Mouse (Mus musculus) liver, adult 2 months (tissue): ENCODE data around the gene Rhot2. TPM values are rescaled to one million over a fixed set of nuclear protein-coding genes. Genes with fewer than 3 reads are reported as not detected.

ENCODE experiments used
- DNase-seq: peaks from one replicate; pipeline ENCODE4 v3.0.0-alpha.2; 2011; ENCODE audit warnings: low read depth, low spot score; ENCODE audit errors: extremely low read depth
- H3K27ac ChIP-seq: fragments of 200-500 bp; replicated peaks from 2 replicates; pipeline ENCODE4 v1.5.1; 2012; ENCODE audit warnings: low read depth, mild to moderate bottlenecking, control low read depth, inconsistent platforms, low read length; ENCODE audit not compliant: insufficient read depth
- H3K27me3 ChIP-seq: fragments of 200-500 bp; 2 replicates; pipeline ENCODE4 v1.6.1; 2012; ENCODE audit warnings: mild to moderate bottlenecking, moderate library complexity, low read length, inconsistent platforms; ENCODE audit not compliant: control insufficient read depth, insufficient read depth
- H3K36me3 ChIP-seq: fragments of 200-500 bp; 2 replicates; pipeline ENCODE4 v1.6.1; 2012; ENCODE audit warnings: low read length, inconsistent platforms; ENCODE audit not compliant: control insufficient read depth, insufficient read depth
- H3K4me1 ChIP-seq: fragments of 200-500 bp; 2 replicates; pipeline ENCODE4 v1.6.1; 2011; ENCODE audit warnings: low read length; ENCODE audit not compliant: control insufficient read depth, insufficient read depth
- H3K4me3 ChIP-seq: fragments of 200-500 bp; 2 replicates; pipeline ENCODE4 v1.5.1; 2011; ENCODE audit warnings: low read depth, mild to moderate bottlenecking, control low read depth, low read length, moderate library complexity; ENCODE audit not compliant: insufficient read depth
- H3K79me2 ChIP-seq: fragments of 200-500 bp; 2 replicates; pipeline ENCODE4 v1.6.1; 2012; ENCODE audit warnings: inconsistent platforms, mild to moderate bottlenecking, low read length, moderate library complexity; ENCODE audit not compliant: control insufficient read depth, insufficient read depth
- H3K9ac ChIP-seq: fragments of 200-500 bp; 2 replicates; pipeline ENCODE4 v1.6.1; 2012; ENCODE audit warnings: low read depth, mild to moderate bottlenecking, control low read depth, inconsistent platforms, low read length
- CTCF ChIP-seq: fragments of 200-500 bp; IDR thresholded peaks from 2 replicates; pipeline ENCODE4 v1.5.1; 2011; ENCODE audit warnings: low read depth, low read length, control low read depth
- POLR2A ChIP-seq: fragments of 200-500 bp; IDR thresholded peaks from 2 replicates; pipeline ENCODE4 v1.6.1; 2011; ENCODE audit warnings: low read length, control low read depth; ENCODE audit not compliant: insufficient read depth; ENCODE audit errors: extremely low read depth
- WGBS: fragments of 180-500 bp; shearing (Covaris S2); methylation state at CpG from one replicate; pipeline ENCODE4 v1.1.7; 2018; 5-methylcytosine and 5-hydroxymethylcytosine counted together
- polyA plus RNA-seq: library from polyadenylated mRNA; depleted of rRNA; stranded (reverse); fragments of >200 nt; gene quantifications from 2 replicates; pipeline ENCODE4 v1.2.3, GENCODE M21; 2012
- total RNA-seq: library from RNA; depleted of rRNA; stranded (reverse); fragments of >200 nt; gene quantifications from 2 replicates; pipeline ENCODE4 v1.2.3, GENCODE M21; 2014

Gene Rhot2
- total and polyA plus RNA-seq, 2 experiments: 18.0 to 71.1 TPM

GRCm38 (mm10) chr17:25796951-25797369 is 47.7 kb downstream of the Rhot2 start, which contains the start of gene Metrn:
TSS of gene Metrn (minus strand) at chr17:25797136.
- H3K9ac ChIP-seq: peak within 1 kb of the TSS; percentile 79
- H3K27me3 ChIP-seq: no peaks in the 10 kb centered on the region
- peak; percentile 52 for DNase-seq
- WGBS: under 1% methylated on average over 35 of the region's 35 CpGs
- no peaks in the 10 kb centered on the region for H3K36me3 ChIP-seq
- peak within 1 kb of the TSS; percentile 3; the same call in 1 of the 2 replicates for H3K27ac ChIP-seq
- TF ChIP-seq CTCF (no peak), POLR2A (no peak)
- no peaks in the 10 kb centered on the region for H3K79me2 ChIP-seq
- H3K4me3 ChIP-seq: peak within 1 kb of the TSS; percentile 79
- H3K4me1 ChIP-seq: peaks cover 5% of the 10 kb centered on the region; the same call in 1 of the 2 replicates

DNA sequence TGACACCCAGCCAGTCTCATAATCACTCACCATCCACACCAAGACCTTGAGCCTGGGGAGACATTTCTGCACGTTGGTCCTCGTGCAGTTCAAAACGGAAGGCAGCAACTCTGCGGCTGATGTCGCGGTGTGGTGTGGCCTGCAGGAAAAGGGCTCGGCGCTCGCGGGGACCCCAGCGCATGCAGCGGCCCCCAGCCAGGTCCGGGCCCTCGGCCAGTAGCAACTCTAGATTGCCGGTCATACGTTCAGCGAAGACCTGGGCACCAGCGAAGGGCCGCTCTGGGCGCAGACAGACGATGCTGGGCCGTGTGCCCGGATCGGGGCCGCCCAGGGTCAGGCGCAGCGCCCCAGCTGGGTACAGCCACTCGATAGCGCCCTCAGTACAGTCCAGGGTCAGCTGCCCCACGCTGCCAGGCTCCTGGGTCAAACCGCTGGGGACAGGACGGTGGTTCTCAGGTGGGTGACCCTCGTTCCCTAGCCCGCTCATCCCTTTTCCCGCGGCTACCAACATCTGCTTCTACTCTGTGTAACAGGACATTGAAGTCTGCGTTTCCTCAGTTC is 48.4 kb downstream of the Rhot2 start:
- no peak overlapping the region; the same call in 1 of the 2 replicates for H3K27ac ChIP-seq
- 3% methylated on average over 37 of the region's 37 CpGs for WGBS
- peaks cover 5% of the 10 kb centered on the region; the same call in 1 of the 2 replicates for H3K4me1 ChIP-seq
- H3K4me3 ChIP-seq: peak overlapping the region; percentile 79
- no peaks in the 10 kb centered on the region for H3K36me3 ChIP-seq
- no peaks in the 10 kb centered on the region for H3K27me3 ChIP-seq
- H3K9ac ChIP-seq: peak overlapping the region; percentile 68
- TF ChIP-seq POLR2A: no peak
- no peak for TF ChIP-seq CTCF
- H3K79me2 ChIP-seq: no peaks in the 10 kb centered on the region
- peak; percentile 51 for DNase-seq

DNA sequence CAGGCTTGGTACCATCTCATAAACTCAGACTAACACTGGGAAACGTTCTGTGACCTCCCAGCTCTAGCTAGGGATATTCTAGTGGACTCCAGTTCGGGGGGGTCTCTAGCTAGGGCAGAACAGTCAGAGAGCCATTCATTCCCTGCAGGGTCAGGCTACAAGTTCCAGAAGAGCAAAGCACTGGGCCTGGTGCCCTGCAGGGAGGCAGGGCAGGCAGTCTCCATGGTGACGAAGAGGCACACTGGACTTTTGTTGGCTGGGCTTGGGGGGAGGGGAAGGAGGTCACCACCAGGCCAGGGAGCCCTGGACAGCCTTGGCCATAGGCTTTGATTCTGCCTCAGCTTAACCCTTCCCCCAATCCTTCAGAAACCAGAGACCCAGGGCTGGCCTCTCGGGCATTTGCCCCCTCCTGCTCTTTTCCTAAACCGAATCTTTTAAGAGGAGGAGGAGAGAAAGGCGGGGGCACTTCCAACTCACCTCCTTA is 49.0 kb downstream of the Rhot2 start, which contains the start of gene AC134908.4:
AC134908.4 (minus strand) TSS at position 51 of the 484 bp plus-strand sequence.
- H3K79me2 ChIP-seq: no peaks in the 10 kb centered on the region
- no peak within 1 kb of the TSS; the same call in 1 of the 2 replicates for H3K27ac ChIP-seq
- no peaks in the 10 kb centered on the region for H3K36me3 ChIP-seq
- peak; percentile 26 for DNase-seq
- H3K4me1 ChIP-seq: peaks cover 5% of the 10 kb centered on the region; the same call in 1 of the 2 replicates
- 56% methylated on average over 6 of the region's 6 CpGs for WGBS
- H3K4me3 ChIP-seq: peak within 1 kb of the TSS; percentile 79
- H3K27me3 ChIP-seq: no peaks in the 10 kb centered on the region
- peak within 1 kb of the TSS; percentile 68 for H3K9ac ChIP-seq
- TF ChIP-seq POLR2A (no peak), CTCF (no peak)

GRCm38 (mm10) chr17:25794998-25795397 is 49.7 kb downstream of the Rhot2 start:
- TF ChIP-seq CTCF (no peak), POLR2A (no peak)
- peaks cover 5% of the 10 kb centered on the region; the same call in 1 of the 2 replicates for H3K4me1 ChIP-seq
- no peaks in the 10 kb centered on the region for H3K79me2 ChIP-seq
- no peak overlapping the region for H3K9ac ChIP-seq
- H3K4me3 ChIP-seq: no peak overlapping the region
- WGBS: 95% methylated on average over 17 of the region's 17 CpGs
- H3K27me3 ChIP-seq: no peaks in the 10 kb centered on the region
- no peak overlapping the region for H3K27ac ChIP-seq
- DNase-seq: no peak
- no peaks in the 10 kb centered on the region for H3K36me3 ChIP-seq

DNA sequence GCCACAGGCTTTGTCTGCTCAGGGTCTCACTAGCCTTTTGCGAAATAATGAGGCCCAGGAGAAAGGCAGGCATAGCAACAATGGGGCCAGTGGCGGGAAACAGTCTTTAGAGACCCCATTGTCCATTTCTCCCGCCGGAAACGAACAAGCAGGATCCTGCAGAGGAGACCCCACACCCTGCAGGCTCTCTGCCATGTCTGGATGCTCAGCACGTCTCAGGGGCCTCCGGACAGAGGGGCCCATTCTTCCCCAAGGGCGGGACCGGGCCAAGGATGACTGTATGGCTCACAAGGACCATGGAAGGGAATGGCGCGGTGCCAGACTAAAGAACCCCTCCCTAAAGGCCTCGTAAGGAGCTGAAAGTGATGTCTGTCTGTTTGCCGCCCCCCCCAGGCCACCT is 50.5 kb downstream of the Rhot2 start:
- DNase-seq: no peak
- Histone ChIP-seq H3K4me3 (no peak overlapping the region), H3K79me2 (no peaks in the 10 kb centered on the region), H3K4me1 (peaks cover 5% of the 10 kb centered on the region; the same call in 1 of the 2 replicates), H3K9ac (no peak overlapping the region), H3K27ac (no peak overlapping the region), H3K36me3 (no peaks in the 10 kb centered on the region), H3K27me3 (no peaks in the 10 kb centered on the region)
- TF ChIP-seq CTCF: no peak
- no peak for TF ChIP-seq POLR2A
- WGBS: 89% methylated on average over 13 of the region's 13 CpGs

DNA sequence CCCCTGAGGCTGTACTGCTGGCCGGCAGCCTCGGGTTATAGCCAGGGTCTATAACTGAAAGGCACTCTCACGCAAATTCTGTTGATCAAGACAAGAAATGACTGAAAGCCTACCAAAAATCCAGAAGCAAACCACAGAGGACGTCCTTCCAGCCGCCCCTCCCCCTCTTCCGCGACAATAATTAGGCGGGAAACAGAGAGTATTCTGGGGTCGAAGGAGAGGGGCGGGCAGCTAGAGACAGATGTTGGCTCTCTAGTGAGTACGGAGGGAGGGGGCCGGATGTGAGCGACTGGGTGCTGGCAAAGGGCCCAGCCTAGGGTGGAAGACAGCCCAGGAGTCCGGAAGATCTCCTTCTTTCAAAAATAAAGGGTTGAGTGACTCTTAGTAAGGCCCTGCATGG is 52.0 kb downstream of the Rhot2 start, which contains the start of gene Fam173a:
Fam173a (minus strand) TSS at position 287 of the 400 bp plus-strand sequence.
- Histone ChIP-seq H3K4me3 (peak within 1 kb of the TSS; percentile 91), H3K9ac (peak within 1 kb of the TSS; percentile 84), H3K36me3 (no peaks in the 10 kb centered on the region), H3K79me2 (no peaks in the 10 kb centered on the region), H3K4me1 (peaks cover 5% of the 10 kb centered on the region; the same call in 1 of the 2 replicates), H3K27me3 (no peaks in the 10 kb centered on the region), H3K27ac (peak within 1 kb of the TSS; percentile 65)
- peak; percentile 25 for DNase-seq
- under 1% methylated on average over 14 of the region's 14 CpGs for WGBS
- no peak for TF ChIP-seq CTCF
